Mouse (Mus musculus) heart, embryonic 14.5 days (tissue): ENCODE measurements around the gene Rpl36a-ps1. TPM values are rescaled to one million over a fixed set of nuclear protein-coding genes. Genes with fewer than 3 reads are reported as not detected.

Source experiments
- ATAC-seq: fragments of 200-750 bp; cut with Nextera tagmentation; 2 replicates; pipeline ENCODE4 v1.8.0; 2017; ENCODE audit warnings: low read depth, moderate TSS enrichment; ENCODE audit not compliant: insufficient number of reproducible peaks, insufficient read depth, low FRiP score
- H3K27ac ChIP-seq, 2 experiments: fragments of 200-500 bp in 1 of 2; fragments of 300-500 bp in 1 of 2; sonication (generic) in 1 of 2; replicated peaks in 1 of 2; 2 replicates each; pipeline ENCODE4 v1.5.1; 2012 to 2014; ENCODE audit warnings: low read depth in 2 of 2, low read length in 2 of 2, control low read depth in 1 of 2, mild to moderate bottlenecking in 1 of 2, mixed read lengths in 1 of 2; ENCODE audit not compliant: control insufficient read depth in 1 of 2, insufficient read depth in 1 of 2
- H3K27me3 ChIP-seq: fragments of 300-500 bp; sonication (generic); 2 replicates; pipeline ENCODE4 v1.6.1; 2014; ENCODE audit warnings: mild to moderate bottlenecking, low read length, control low read depth; ENCODE audit not compliant: control insufficient read depth, insufficient read depth
- H3K36me3 ChIP-seq: fragments of 300-500 bp; sonication (generic); 2 replicates; pipeline ENCODE4 v1.6.1; 2014; ENCODE audit warnings: mild to moderate bottlenecking, control low read depth, low read length, mixed read lengths; ENCODE audit not compliant: control insufficient read depth, insufficient read depth
- H3K4me1 ChIP-seq, 2 experiments: fragments of 200-500 bp in 1 of 2; fragments of 300-500 bp in 1 of 2; sonication (generic) in 1 of 2; 2 replicates each; pipeline ENCODE4 v1.6.1; 2012 to 2014; ENCODE audit warnings: low read length in 2 of 2, control low read depth in 1 of 2, mixed read lengths in 1 of 2; ENCODE audit not compliant: control insufficient read depth in 2 of 2, insufficient read depth in 2 of 2
- H3K4me2 ChIP-seq: fragments of 300-500 bp; sonication (generic); 2 replicates; pipeline ENCODE4 v1.6.1; 2014; ENCODE audit warnings: mild to moderate bottlenecking, low read length
- H3K4me3 ChIP-seq, 2 experiments: fragments of 200-500 bp in 1 of 2; fragments of 300-500 bp in 1 of 2; sonication (generic) in 1 of 2; 2 replicates each; pipeline ENCODE4 v1.5.1; 2012 to 2014; ENCODE audit warnings: low read length in 2 of 2, mild to moderate bottlenecking in 2 of 2, control low read depth in 1 of 2, low read depth in 1 of 2, moderate library complexity in 1 of 2; ENCODE audit not compliant: control insufficient read depth in 1 of 2, insufficient read depth in 1 of 2
- H3K9ac ChIP-seq: fragments of 300-500 bp; sonication (generic); 2 replicates; pipeline ENCODE4 v1.6.1; 2014; ENCODE audit warnings: mild to moderate bottlenecking, low read length
- H3K9me3 ChIP-seq: fragments of 300-500 bp; sonication (generic); 2 replicates; pipeline ENCODE4 v1.6.1; 2016; ENCODE audit warnings: low read length, control low read depth; ENCODE audit not compliant: control insufficient read depth
- WGBS: fragments of 180-500 bp; shearing (Covaris S2); extraction: QIAGEN DNeasy Blood & Tissue Kit; methylation state at CpG from one replicate; pipeline ENCODE4 v1.1.7; 2014; 5-methylcytosine and 5-hydroxymethylcytosine counted together
- polyA plus RNA-seq: library from polyadenylated mRNA; unstranded; fragments of >200 nt; fragmentation: Nextera tagmentation; extraction: Ambion mirVana; gene quantifications from 2 replicates; pipeline ENCODE4 v1.2.1, GENCODE M21; 2014

Gene Rpl36a-ps1
- polyA plus RNA-seq, 1 experiment from 2014 or later: 1.3 TPM

- Histone ChIP-seq H3K9me3 (peaks cover 3% of the 10 kb centered on the region; the same call in 1 of the 2 replicates), H3K27ac (no peak overlapping the region), H3K4me3 (no peak overlapping the region), H3K27me3 (no peaks in the 10 kb centered on the region), H3K4me2 (no peak overlapping the region), H3K4me1 (no peaks in the 10 kb centered on the region; a peak in 2 of 4 replicates), H3K9ac (no peak overlapping the region), H3K36me3 (no peaks in the 10 kb centered on the region)
- ATAC-seq: no peak
- WGBS: 82% methylated on average over 2 of the region's 2 CpGs
Measured at GRCm38 (mm10) chr14:98992482-98992881, 1.6 kb downstream of the Rpl36a-ps1 start.

GRCm38 (mm10) chr14:98990636-98991035, 3.5 kb downstream of the Rpl36a-ps1 start:
- Histone ChIP-seq H3K9ac (no peak overlapping the region), H3K4me1 (no peaks in the 10 kb centered on the region; a peak in 2 of 4 replicates), H3K27me3 (no peaks in the 10 kb centered on the region), H3K9me3 (no peaks in the 10 kb centered on the region), H3K27ac (no peak overlapping the region), H3K4me3 (no peak overlapping the region), H3K36me3 (no peaks in the 10 kb centered on the region), H3K4me2 (no peak overlapping the region)
- no peak for ATAC-seq
- 58% methylated on average over 3 of the region's 3 CpGs for WGBS

- no peak for ATAC-seq
- no peak overlapping the region for H3K4me2 ChIP-seq
- 25% methylated on average over 3 of the region's 3 CpGs for WGBS
- H3K4me1 ChIP-seq: no peaks in the 10 kb centered on the region; a peak in 2 of 4 replicates
- H3K27ac ChIP-seq: no peak overlapping the region
- H3K9me3 ChIP-seq: no peaks in the 10 kb centered on the region
- no peaks in the 10 kb centered on the region for H3K36me3 ChIP-seq
- no peak overlapping the region for H3K9ac ChIP-seq
- no peaks in the 10 kb centered on the region for H3K27me3 ChIP-seq
- no peak overlapping the region for H3K4me3 ChIP-seq
Measured at GRCm38 (mm10) chr14:98989818-98990217, 4.3 kb downstream of the Rpl36a-ps1 start.

- H3K27ac ChIP-seq: no peak overlapping the region
- H3K4me2 ChIP-seq: no peak overlapping the region
Measured at GRCm38 (mm10) chr14:98971921-98972320, 22.2 kb downstream of the Rpl36a-ps1 start.

GRCm38 (mm10) chr14:98958978-98959658, 35.0 kb downstream of the Rpl36a-ps1 start:
- Histone ChIP-seq H3K27ac (no peak overlapping the region), H3K9me3 (no peaks in the 10 kb centered on the region), H3K4me1 (peaks cover 3% of the 10 kb centered on the region in 2 experiments; a peak in 1 of 4 replicates), H3K27me3 (no peaks in the 10 kb centered on the region), H3K36me3 (no peaks in the 10 kb centered on the region), H3K9ac (no peak overlapping the region), H3K4me3 (no peak overlapping the region), H3K4me2 (no peak overlapping the region)
- ATAC-seq: no peak
- 56% methylated on average over 17 of the region's 17 CpGs for WGBS

More at GRCm38 (mm10) chr14:98971921-98972320, 22.2 kb downstream of the Rpl36a-ps1 start:
- H3K4me1 ChIP-seq: peaks cover 8 to 10% of the 10 kb centered on the region in 2 experiments; a peak in 3 of 4 replicates
- no peak overlapping the region for H3K4me3 ChIP-seq
- no peak overlapping the region for H3K9ac ChIP-seq
- 20% methylated on average over 4 of the region's 4 CpGs for WGBS
- H3K9me3 ChIP-seq: no peaks in the 10 kb centered on the region
- ATAC-seq: no peak
- no peaks in the 10 kb centered on the region for H3K27me3 ChIP-seq
- no peaks in the 10 kb centered on the region for H3K36me3 ChIP-seq

- H3K9me3 ChIP-seq: no peaks in the 10 kb centered on the region
- WGBS: 91% methylated on average over 9 of the region's 9 CpGs
- H3K36me3 ChIP-seq: no peaks in the 10 kb centered on the region
- H3K4me3 ChIP-seq: no peak overlapping the region
- ATAC-seq: no peak
- no peak overlapping the region for H3K9ac ChIP-seq
- H3K27me3 ChIP-seq: no peaks in the 10 kb centered on the region
- H3K4me1 ChIP-seq: peaks cover 3 to 6% of the 10 kb centered on the region in 2 experiments; a peak in 2 of 4 replicates
- H3K4me2 ChIP-seq: no peak overlapping the region
- H3K27ac ChIP-seq: no peak overlapping the region
Measured at GRCm38 (mm10) chr14:98956788-98957187, 37.3 kb downstream of the Rpl36a-ps1 start.

- no peaks in the 10 kb centered on the region for H3K9me3 ChIP-seq
- H3K9ac ChIP-seq: no peak overlapping the region
- no peak overlapping the region for H3K4me2 ChIP-seq
- no peak for ATAC-seq
- peaks cover 0 to 2% of the 10 kb centered on the region in 2 experiments; a peak in 1 of 4 replicates for H3K4me1 ChIP-seq
- 70% methylated on average over 7 of the region's 7 CpGs for WGBS
- H3K27me3 ChIP-seq: no peaks in the 10 kb centered on the region
- H3K27ac ChIP-seq: no peak overlapping the region; a peak in 1 of 4 replicates
- H3K4me3 ChIP-seq: no peak overlapping the region
- H3K36me3 ChIP-seq: no peaks in the 10 kb centered on the region
Measured at GRCm38 (mm10) chr14:98952441-98952840, 41.7 kb downstream of the Rpl36a-ps1 start.
